Mouse (Mus musculus) c-Kit-positive CD71-positive TER-119-negative erythroid progenitor cells, embryonic 14.5 days (primary cell): Measurements from ENCODE around the gene Des.

Experiments
- DNase-seq: peaks from one replicate; pipeline ENCODE4 v3.0.0-alpha.2; 2013; ENCODE audit warnings: low read depth

Gene Des

GRCm38 (mm10) chr1:75360112-75361031 lies at the start of gene Des:
Gene Des, plus strand, starts transcription at chr1:75360329.
- no peak for DNase-seq

DNA sequence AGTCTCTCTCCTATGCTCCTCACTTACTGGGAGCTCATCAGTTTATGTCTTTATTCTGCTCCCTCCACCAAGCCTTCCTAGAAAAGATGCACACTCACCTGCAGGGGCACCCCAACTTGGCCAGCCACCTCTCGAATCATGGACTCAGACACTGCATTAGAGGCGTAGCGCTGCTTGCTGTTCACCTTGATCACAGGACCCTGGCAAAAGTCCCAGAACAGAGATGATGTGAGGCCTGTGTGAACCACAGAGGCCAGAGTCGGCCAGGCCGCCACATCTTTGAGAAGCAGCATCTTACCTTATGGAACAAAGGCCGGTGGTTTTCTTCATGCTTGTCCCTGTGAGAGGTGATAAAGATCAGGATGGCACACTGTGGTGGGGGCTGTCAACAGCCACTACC lies 48.4 kb upstream of the Des start:
- DNase-seq = no peak

DNA sequence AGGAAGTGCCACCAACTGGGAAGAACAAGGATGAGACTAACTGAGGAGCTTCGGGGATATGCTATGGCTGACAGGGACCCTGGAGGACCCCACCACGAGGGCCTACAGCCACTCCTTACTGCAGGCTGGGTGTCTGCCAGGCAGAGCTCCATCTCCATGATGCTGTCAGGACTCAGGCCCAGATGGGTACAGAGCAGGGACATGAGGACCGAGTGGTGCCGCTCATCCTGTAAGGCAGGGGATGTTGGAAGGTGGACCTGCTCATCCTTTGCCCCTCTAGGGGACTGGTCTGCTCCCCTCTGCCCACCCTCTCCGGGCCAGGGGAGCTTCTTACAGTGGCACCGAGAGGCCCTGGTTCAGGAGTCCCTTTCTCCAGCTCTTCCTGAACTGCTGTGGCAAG lies 45.1 kb upstream of the Des start:
- no peak for DNase-seq

- no peak for DNase-seq
Measured at GRCm38 (mm10) chr1:75315456-75316365, 44.4 kb upstream of the Des start.

GRCm38 (mm10) chr1:75316861-75317240 lies 43.3 kb upstream of the Des start:
- DNase-seq = peak; percentile 73

- DNase-seq = peak; percentile 100
Measured at GRCm38 (mm10) chr1:75317241-75318201, 42.6 kb upstream of the Des start, which contains the start of gene Dnpep. Gene Dnpep, minus strand, starts transcription at chr1:75317990.

- no peak for DNase-seq
Measured at GRCm38 (mm10) chr1:75318301-75318700, 41.8 kb upstream of the Des start.

- DNase-seq = no peak
Measured at GRCm38 (mm10) chr1:75318736-75319135, 41.4 kb upstream of the Des start.

GRCm38 (mm10) chr1:75319166-75319565 lies 41.0 kb upstream of the Des start:
- DNase-seq = no peak

DNA sequence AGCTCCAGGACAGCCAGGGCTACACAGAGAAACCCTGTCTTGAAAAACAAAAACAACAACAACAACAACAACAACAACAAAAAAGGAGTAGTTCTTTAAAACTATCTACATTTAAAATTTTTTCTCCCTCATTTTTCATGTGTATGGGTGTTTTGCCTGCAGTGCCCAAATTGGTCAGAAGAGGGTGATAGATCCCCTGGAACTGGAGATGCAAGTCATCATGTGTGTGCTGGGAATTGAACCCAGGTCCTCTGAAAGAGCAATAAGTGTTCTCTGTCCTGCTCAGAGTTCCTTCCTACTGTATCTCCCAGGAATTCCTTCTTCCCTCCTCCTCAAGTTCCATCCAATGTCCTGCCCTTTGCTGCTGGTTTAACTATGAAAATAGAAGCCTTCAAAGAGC lies 32.7 kb upstream of the Des start:
- DNase-seq = no peak

GRCm38 (mm10) chr1:75331271-75331670 lies 28.9 kb upstream of the Des start:
- DNase-seq = no peak

GRCm38 (mm10) chr1:75336461-75336860 lies 23.7 kb upstream of the Des start:
- DNase-seq = no peak

DNA sequence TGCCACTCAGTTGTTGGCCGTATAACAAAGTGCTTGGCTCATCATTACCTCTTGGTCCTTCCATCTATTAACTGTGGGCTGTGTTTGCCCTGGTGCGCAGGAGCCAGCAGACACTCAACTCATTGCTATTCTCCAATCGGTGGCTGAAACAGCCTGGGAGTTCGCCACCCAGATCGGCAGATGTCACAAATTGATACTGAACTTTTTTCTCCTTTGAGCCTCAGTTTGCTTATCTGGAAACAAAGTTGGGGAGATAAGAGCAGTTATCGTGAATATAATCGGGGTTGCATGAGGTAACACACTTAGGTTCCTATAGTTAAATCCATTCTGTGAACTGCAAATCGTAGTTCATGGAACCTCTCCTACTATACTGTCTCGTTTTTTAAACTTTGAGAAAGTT lies 23.0 kb upstream of the Des start:
- no peak for DNase-seq

DNA sequence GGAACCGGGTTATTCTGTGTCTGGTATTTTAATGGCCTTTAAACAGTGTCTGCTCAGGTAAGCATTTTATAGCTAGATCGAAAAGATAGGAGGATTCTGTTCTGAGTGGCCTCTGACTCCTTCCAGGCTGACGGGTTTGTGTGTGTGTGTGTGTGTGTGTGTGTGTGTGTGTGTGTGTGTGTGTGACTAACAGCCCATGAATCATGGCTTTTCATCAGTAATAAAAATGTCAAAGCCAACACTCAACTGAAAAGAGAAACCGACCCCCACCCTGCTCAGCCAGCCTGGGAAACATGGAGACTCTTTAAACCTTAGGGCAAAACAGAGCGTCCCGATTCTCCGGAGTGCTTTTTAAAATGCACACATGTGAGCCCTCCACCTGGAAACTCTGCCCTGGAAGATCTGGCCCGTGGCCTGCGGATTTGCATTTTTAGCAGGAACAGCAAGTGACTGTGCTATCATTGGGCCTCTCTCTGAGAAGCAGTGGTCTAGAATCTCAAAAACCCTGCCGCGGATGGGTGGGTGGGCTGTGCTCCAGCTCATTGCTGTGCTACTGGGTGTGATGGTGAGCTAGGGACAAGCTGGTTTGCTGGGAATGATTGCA lies 21.9 kb upstream of the Des start:
- no peak for DNase-seq

GRCm38 (mm10) chr1:75339337-75339736 lies 20.8 kb upstream of the Des start:
- DNase-seq = no peak

DNA sequence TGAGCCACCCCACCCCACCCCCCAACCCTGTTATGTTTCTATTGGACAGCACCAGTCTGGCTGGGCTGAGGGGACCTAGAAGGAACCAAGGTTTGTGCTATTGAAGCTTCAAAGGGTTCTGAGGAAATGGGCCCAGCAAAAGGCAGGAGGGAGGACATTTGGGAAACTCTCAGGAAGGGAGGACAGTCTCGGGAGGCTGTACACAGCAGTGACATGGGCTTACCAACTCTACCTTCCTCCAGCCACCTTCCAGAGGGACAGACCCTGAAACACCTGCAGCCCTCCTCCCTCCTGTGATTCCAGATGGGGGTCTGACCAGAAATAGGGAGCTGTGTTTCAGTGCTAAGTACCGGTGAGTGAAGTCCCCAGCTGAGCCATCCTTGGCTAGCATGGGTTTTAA lies 19.6 kb upstream of the Des start:
- DNase-seq = no peak

DNA sequence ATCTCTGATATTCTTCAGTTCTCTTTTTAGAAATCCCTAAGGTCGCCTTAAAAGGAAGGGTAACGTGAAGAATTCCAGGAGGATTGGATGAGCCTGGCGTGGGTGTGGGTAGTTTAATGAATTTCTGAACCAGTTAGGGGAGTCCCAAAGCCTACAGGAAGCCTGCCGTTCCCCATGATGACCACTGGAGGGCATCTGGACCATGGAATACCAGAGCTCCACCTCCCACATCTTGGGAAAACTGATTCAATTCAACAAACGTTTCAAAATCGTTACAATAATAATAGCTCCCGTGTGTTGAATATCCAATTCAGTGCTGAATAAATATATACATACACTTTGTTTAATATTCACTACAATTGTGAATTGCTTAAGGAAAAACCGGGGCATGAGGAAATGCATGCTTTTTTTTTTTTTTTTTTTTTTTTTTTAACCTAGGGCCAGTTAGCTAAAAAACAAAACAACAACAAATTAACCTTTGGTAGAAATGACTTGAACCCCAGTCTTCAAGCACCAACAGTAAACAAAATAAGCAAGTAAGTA lies 17.2 kb upstream of the Des start:
- no peak for DNase-seq

DNA sequence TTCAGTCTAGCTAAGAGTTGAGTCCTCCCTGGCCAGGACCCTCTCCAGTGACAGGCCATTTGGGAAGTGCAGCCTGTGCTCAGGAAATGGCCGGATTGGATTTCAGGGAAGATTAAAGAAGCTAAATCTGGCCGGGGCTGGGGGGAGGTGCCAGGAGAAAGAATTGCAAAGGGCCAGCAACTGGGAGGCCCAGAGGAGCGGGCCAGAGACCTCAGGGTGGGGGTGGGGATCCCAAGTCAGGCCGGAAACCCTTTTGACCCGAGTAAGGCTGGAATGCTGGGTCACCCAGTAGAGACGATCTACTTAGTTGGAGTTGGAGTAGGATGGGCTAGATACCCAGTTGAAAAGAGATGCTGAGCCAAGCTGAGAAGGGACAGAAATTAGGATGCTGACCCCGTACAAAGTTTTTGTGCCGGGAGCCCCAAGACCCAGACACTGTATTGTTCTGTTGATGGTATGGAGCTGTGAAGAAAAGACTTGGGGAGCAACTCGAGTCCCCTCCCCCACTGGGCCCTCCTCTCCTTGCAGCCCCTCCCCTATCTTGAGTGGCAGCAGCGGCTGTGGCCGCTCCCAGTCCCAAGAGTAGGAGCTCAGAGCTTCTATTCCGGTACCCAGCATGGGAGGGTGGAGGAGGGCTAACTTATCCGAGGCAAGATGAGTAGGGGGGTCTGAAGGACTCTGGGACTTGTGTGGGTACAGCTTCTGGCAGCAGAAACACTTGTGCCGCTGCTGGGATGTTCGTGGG lies 15.7 kb upstream of the Des start:
- no peak for DNase-seq

- no peak for DNase-seq
Measured at GRCm38 (mm10) chr1:75345036-75345935, 14.8 kb upstream of the Des start.
